Mouse (Mus musculus) heart, postnatal 0 days (tissue): ENCODE results near the gene Fbxl3.

Experiments used
- CTCF ChIP-seq: IDR thresholded peaks from 2 replicates; pipeline ENCODE4 v1.5.1; 2016; ENCODE audit warnings: antibody characterized with exemption, control low read depth, low read depth
- EP300 ChIP-seq: IDR thresholded peaks from 2 replicates; pipeline ENCODE4 v1.6.1; 2016; ENCODE audit warnings: antibody characterized with exemption, low read depth

- TF ChIP-seq CTCF (no peak), EP300 (no peak)
Measured at GRCm38 (mm10) chr14:103112606-103113363, 13.4 kb upstream of the Fbxl3 start.
